Mouse (Mus musculus) central nervous system, embryonic 11.5 days (tissue): Measurements from ENCODE around the gene Sag. TPM values are rescaled to one million over a fixed set of nuclear protein-coding genes. Genes with fewer than 3 reads are reported as not detected.

Experiments
- polyA plus RNA-seq: library from polyadenylated mRNA; depleted of rRNA; stranded (reverse); fragments of >200 nt; gene quantifications from 2 replicates; pipeline ENCODE4 v1.2.3, GENCODE M21; 2012; rRNA removed

Gene Sag
- 0.94 and 1.2 TPM in 2 replicates for polyA plus RNA-seq

DNA sequence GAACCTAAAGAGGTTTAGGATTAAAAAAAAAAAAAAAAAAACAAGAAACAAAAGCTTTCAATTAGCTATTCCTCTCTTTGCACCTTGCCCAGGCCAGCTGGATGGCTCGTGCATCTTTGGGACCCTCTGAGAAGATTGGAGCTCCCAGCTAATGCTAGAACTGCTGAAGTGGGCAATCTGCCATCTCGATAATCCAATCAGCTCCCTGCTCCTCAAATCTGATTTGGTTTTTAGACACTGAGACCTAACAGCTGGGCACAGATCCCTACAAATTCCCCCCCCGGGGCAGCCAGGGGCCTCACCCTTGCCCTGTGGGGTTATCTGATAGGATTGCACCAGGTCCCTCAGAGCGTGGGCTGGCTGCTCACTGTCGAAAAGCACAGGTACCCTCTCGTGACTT, at the start of gene Sag:
TSS of gene Sag (plus strand) at position 105 of the 400 bp plus-strand sequence.

DNA sequence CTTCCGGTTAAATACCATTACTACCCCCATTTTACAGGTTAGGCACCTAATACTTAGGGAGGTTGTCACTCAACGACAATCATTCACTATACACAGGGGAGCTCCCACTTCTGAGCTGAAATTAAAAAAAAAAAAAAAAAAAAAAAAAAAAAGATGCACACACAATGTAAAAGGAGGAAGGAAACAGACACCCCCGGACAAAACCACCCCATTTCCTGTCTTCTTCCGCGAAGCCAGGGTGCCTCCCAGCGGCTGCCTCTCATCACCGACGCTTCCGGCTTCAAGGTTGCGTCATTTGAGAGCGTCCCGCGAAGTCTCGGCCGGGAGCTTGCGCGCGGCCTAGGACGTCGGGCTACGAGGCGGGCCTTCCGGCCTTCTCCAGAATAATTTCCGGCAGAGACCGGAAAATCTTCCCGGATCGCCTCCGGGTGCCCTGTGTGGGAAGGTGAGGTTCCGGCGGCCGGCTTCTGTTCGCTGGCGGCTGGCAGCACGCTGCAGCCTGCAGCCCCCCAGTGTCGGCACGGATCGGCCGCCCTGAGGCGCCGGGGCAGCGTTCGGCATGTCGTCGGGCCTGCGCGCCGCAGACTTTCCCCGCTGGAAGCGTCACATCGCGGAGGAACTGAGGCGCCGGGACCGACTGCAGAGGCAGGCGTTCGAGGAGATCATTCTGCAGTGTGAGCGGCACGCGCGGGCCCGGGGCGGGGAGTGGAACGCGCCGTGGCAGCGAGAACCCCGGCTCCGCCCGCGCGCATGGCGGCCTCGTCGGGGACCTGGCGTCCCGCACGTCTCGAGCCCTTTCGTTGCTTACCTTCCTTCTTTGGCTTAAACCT, 47.6 kb upstream of the Sag start, which contains the start of gene Atg16l1:
TSS of gene Atg16l1 (plus strand) at position 230 of the 830 bp plus-strand sequence.

DNA sequence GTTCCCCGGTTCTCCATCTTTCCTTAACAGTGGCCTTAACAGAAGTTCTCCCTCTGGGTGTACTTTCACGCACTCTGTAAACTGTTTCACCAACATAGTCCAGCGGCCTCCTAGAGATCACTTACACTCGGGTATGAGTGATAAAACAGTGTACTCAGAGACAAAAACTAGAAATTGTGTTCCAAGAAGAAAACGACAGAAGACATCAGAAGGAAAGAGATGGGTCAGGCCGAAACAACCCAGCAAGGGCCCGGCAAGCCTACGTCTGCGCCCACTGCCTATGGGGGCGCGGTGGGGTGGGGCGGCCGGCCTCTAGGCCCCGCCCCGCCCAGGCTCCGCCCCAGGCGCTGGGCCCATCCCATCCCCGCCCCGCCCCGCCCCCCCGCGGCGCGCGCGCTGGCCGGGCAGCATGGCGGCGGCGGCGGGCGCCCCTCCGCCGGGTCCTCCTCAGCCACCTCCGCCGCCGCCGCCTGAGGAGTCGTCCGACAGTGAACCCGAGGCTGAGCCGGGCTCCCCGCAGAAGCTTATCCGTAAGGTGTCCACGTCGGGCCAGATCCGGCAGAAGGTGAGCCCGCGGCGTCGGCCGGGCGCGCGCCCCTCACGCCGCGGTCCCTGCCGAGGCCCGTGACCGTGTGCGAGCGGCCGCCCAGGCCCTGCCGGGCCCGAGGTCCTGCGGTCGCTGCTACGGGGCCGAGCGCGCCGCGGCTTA, 49.6 kb downstream of the Sag start, which contains the start of gene Dgkd:
TSS of gene Dgkd (plus strand) at position 396 of the 709 bp plus-strand sequence.

Other genes with a start within 250 kb of the Sag start
- 1.4 and 2.5 TPM in 2 replicates for gene Ngef, start 229.8 kb upstream of the Sag start, polyA plus RNA-seq
- 3.1 and 4.1 TPM in 2 replicates for gene Inpp5d, start 183.4 kb upstream of the Sag start, polyA plus RNA-seq
- gene Atg16l1, start 47.8 kb upstream of the Sag start, polyA plus RNA-seq, result 43.3 and 48.7 TPM in 2 replicates
- 39.4 and 39.7 TPM in 2 replicates for gene Dgkd, start 49.6 kb downstream of the Sag start, polyA plus RNA-seq
- gene Usp40, start 204.9 kb downstream of the Sag start, polyA plus RNA-seq, result 19.9 and 29.0 TPM in 2 replicates